Mouse (Mus musculus) embryonic facial prominence, embryonic 11.5 days (tissue): ENCODE data around the gene Fcgrt. TPM values are rescaled to one million over a fixed set of nuclear protein-coding genes. Genes with fewer than 3 reads are reported as not detected.

ENCODE experiments used
- ATAC-seq: fragments of 200-750 bp; cut with Nextera tagmentation; replicated peaks from 2 replicates; pipeline ENCODE4 v1.8.0; 2017; ENCODE audit warnings: low read depth; ENCODE audit not compliant: insufficient number of reproducible peaks, low FRiP score, low TSS enrichment
- DNase-seq: peaks from one replicate; pipeline ENCODE4 v3.0.0-alpha.2; 2015; ENCODE audit warnings: low spot score
- H3K27ac ChIP-seq: fragments of 300-500 bp; sonication (generic); replicated peaks from 2 replicates; pipeline ENCODE4 v1.5.1; 2014; ENCODE audit warnings: mild to moderate bottlenecking, low read depth, low read length, control low read depth
- H3K27me3 ChIP-seq: fragments of 300-500 bp; sonication (generic); 2 replicates; pipeline ENCODE4 v1.6.1; 2014; ENCODE audit warnings: mild to moderate bottlenecking, low read length, moderate library complexity, mixed read lengths; ENCODE audit not compliant: control insufficient read depth, insufficient read depth
- H3K36me3 ChIP-seq: fragments of 300-500 bp; sonication (generic); replicated peaks from 2 replicates; pipeline ENCODE4 v1.6.1; 2014; ENCODE audit warnings: low read depth, mild to moderate bottlenecking, low read length, moderate library complexity, mixed read lengths; ENCODE audit not compliant: control insufficient read depth, insufficient read depth
- H3K4me1 ChIP-seq: fragments of 300-500 bp; sonication (generic); 2 replicates; pipeline ENCODE4 v1.6.1; 2014; ENCODE audit warnings: low read length, mixed read lengths; ENCODE audit not compliant: control insufficient read depth, insufficient read depth
- H3K4me2 ChIP-seq: fragments of 300-500 bp; sonication (generic); 2 replicates; pipeline ENCODE4 v1.6.1; 2014; ENCODE audit warnings: low read depth, mild to moderate bottlenecking, control low read depth, low read length, moderate library complexity
- H3K4me3 ChIP-seq: fragments of 300-500 bp; sonication (generic); 2 replicates; pipeline ENCODE4 v1.5.1; 2014; ENCODE audit warnings: low read depth, low read length, control low read depth
- H3K9ac ChIP-seq: fragments of 300-500 bp; sonication (generic); replicated peaks from 2 replicates; pipeline ENCODE4 v1.6.1; 2014; ENCODE audit warnings: mild to moderate bottlenecking, control low read depth, low read length
- H3K9me3 ChIP-seq: fragments of 300-500 bp; sonication (generic); replicated peaks from 2 replicates; pipeline ENCODE4 v1.6.1; 2016; ENCODE audit warnings: mild to moderate bottlenecking, low read length, inconsistent platforms, mixed read lengths; ENCODE audit not compliant: control insufficient read depth
- WGBS: fragments of 180-500 bp; shearing (Covaris S2); extraction: QIAGEN DNeasy Blood & Tissue Kit; methylation state at CpG from one replicate; pipeline ENCODE4 v1.1.7; 2014; 5-methylcytosine and 5-hydroxymethylcytosine counted together
- polyA plus RNA-seq: library from polyadenylated mRNA; unstranded; fragments of >200 nt; fragmentation: Nextera tagmentation; extraction: Ambion mirVana; gene quantifications from 2 replicates; pipeline ENCODE4 v1.2.1, GENCODE M21; 2014

Gene Fcgrt
- polyA plus RNA-seq, 1 experiment from 2014 or later = 12.6 TPM

DNA sequence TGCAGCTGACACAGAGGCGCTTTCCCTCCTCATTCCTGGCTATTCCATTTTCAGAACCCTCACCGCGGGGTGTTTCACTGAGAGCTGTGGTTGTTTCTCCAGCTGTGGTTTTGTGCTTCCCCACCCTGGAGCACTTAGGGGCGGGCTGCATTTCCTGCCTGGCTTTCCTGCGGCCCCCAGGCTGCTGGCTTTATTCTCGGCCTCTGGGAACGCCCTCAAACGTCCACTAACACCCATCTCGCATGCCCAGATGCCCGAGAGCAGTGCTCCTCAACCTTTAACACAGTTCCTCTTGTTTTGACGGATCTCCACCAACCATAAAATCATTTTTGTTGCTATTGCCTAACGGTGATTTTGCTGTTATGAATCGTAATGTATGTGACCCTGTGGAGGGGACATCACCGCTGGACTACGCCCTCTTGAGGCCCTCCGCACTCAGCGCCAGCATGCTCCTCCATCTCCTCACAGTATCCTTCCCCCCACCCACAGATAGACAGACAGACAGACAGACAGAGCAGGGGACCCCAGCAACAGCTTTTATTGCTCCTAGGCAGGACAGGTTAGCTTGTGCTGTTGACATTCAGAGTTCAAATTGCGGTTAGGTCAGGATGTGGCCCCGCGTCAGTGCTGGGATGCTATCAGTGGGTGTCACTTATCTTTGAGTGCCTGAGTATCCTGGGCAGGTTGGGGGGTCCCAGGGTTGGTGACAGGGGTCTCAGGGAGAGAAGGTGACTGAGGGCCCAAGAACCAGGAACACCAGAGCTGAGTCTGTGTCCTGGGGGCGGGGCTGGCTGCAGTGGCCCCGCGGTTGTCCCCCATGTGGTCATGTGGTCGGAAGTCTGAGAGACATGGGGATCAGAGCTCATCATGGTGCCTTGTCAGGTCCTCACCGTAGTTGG is 21.0 kb downstream of the Fcgrt start:
- no peaks in the 10 kb centered on the region for H3K9me3 ChIP-seq
- H3K9ac ChIP-seq = no peak overlapping the region
- H3K27ac ChIP-seq = 0 out of 2 replicates have a peak overlapping the region, but pooled peaks have one; percentile 20
- no peak overlapping the region for H3K4me3 ChIP-seq
- H3K4me2 ChIP-seq = no peak overlapping the region
- DNase-seq (no peak), ATAC-seq (no peak)
- no peaks in the 10 kb centered on the region for H3K4me1 ChIP-seq
- 63% methylated on average over 25 of the region's 25 CpGs for WGBS
- H3K27me3 ChIP-seq = no peaks in the 10 kb centered on the region
- H3K36me3 ChIP-seq = peaks cover 20% of the 10 kb centered on the region

DNA sequence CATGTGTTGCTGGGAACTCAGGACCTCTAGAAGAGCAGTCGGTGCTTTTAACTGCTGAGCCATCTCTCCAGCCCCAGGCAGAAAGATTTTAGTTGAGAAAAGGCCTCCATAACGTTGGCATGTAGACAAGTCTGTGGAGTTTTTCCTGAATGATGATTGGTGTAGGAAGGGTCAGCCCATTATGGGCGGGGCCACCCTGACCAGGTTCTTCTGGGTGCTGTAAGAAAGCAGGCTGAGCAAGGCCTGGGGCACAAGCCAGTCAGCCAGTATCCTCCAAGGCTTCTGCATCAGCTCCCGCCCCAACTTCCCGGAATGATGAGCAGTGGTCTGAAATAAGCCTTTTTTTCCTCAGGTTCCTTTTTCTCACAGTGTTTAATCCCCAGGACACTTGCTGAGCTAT is 22.6 kb downstream of the Fcgrt start:
- Histone ChIP-seq H3K27me3 (no peaks in the 10 kb centered on the region), H3K36me3 (peaks cover 9% of the 10 kb centered on the region), H3K4me3 (no peak overlapping the region), H3K4me1 (no peaks in the 10 kb centered on the region), H3K27ac (no peak overlapping the region; the same call in 1 of the 2 replicates), H3K9me3 (no peaks in the 10 kb centered on the region), H3K9ac (no peak overlapping the region), H3K4me2 (no peak overlapping the region)
- ATAC-seq (no peak), DNase-seq (no peak)
- WGBS = 38% methylated on average over 5 of the region's 5 CpGs

DNA sequence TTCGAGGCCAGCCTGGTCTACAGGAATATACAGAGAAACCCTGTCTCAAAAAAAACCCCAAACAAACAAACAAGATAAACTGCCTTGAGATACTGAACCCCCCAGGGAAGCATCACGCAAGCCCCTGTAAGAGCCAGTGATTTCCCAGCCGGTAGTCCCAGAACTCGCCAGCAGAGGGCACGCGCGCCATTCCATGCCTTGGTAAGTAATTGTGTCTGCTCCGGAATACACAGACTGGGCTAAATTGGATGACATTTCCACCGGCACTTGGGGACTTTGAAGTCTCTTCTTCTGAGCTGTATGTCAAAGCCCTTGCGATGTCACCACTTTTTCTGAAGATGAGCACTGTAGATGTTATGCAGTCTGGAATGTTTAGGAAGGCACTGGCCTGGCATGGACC is 23.8 kb downstream of the Fcgrt start:
- WGBS = 2% methylated on average over 10 of the region's 10 CpGs
- Histone ChIP-seq H3K27ac (no peak overlapping the region), H3K9me3 (no peaks in the 10 kb centered on the region), H3K9ac (no peak overlapping the region), H3K4me1 (no peaks in the 10 kb centered on the region), H3K4me3 (no peak overlapping the region), H3K4me2 (no peak overlapping the region), H3K36me3 (peaks cover 8% of the 10 kb centered on the region), H3K27me3 (no peaks in the 10 kb centered on the region)
- DNase-seq (peak; percentile 94), ATAC-seq (no peak)

DNA sequence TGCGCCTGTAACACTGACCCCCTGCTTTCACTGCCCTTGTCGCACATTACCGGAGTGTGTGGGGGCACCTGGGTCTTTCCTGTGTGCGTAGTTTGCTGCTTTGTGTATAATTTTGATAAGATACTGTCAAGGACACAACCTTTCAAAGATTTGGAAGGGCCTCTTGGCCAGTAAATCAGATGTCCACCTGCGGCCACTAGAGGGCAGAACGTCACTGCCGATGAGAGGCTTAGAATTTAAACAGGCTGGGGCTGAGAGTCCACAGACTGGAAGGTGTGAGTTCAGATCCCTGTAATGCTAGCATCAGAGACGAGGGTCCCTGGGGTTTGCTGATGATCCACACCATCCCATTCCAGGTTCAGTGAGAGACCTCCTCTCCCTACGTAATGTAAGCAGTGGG is 25.1 kb downstream of the Fcgrt start:
- 39% methylated on average over 9 of the region's 9 CpGs for WGBS
- DNase-seq (peak; percentile 85), ATAC-seq (0 out of 2 replicates have a peak, but pooled peaks have one; percentile 15)
- Histone ChIP-seq H3K4me3 (no peak overlapping the region), H3K9me3 (no peaks in the 10 kb centered on the region), H3K4me1 (no peaks in the 10 kb centered on the region), H3K27ac (no peak overlapping the region), H3K9ac (no peak overlapping the region), H3K4me2 (no peak overlapping the region), H3K36me3 (peaks cover 5% of the 10 kb centered on the region), H3K27me3 (no peaks in the 10 kb centered on the region)

DNA sequence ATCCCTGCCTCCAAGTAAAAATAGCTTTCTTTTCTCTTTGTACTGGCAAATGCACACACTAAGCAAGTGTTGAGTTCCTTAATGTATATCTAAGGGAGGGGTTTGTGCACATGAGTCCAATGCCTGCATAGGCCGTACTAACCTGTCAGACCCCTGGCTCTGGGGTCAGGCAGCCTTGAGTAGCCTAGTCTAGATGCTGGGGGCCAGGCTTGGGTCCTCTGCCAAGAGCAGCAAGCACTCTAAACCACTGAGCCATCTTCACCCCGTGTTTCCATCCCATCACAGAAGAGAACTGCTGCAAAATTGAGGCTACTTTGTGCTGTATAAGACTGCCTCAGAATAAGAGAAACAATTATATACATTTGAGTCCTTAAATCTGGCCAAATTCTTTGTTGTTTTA is 25.8 kb downstream of the Fcgrt start:
- H3K27me3 ChIP-seq = no peaks in the 10 kb centered on the region
- H3K4me2 ChIP-seq = no peak overlapping the region
- H3K27ac ChIP-seq = no peak overlapping the region
- no peak for ATAC-seq
- H3K4me1 ChIP-seq = no peaks in the 10 kb centered on the region
- H3K36me3 ChIP-seq = peaks cover 2% of the 10 kb centered on the region
- no peak overlapping the region for H3K9ac ChIP-seq
- H3K9me3 ChIP-seq = no peaks in the 10 kb centered on the region
- DNase-seq = no peak
- H3K4me3 ChIP-seq = no peak overlapping the region
- 83% methylated on average over 2 of the region's 2 CpGs for WGBS

DNA sequence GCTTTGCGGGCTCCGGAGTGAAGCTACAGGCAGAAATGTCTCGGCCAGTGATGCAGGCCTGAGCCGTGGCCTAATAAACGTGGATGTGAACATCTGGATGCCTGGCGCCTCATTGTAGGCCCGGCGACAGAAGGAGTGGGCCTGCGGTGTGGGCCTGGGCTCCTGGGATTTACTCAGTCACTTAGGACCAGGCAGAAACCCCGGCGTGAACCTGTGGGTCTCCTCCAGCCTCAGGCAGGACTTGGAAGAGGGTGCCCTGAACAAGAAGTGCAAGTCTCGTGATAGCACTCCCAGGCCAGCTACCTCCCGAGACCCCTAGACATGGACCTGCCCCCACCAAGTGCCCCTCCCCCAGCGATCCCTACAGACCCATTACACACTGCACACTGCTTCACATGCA is 26.3 kb downstream of the Fcgrt start:
- no peaks in the 10 kb centered on the region; the same call in none of the 2 replicates for H3K36me3 ChIP-seq

DNA sequence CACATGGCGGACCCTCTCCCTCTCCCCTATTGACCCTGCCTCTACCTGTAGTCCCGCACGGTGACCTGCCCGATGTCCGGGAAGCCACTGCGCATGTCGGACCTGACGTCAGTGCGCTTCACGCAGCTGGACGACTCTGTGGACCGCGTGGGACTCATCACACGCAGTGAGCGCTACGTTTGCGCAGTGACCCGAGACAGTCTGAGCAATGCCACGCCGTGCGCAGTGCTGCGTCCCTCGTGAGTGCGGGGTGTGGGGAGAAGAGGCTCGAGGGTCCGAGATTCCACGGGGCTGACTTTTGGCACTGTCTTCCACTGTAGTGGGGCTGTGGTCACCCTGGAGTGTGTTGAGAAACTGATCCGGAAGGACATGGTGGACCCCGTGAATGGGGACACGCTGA is 27.1 kb downstream of the Fcgrt start:
- Histone ChIP-seq H3K27ac (no peak overlapping the region), H3K27me3 (no peaks in the 10 kb centered on the region), H3K36me3 (no peaks in the 10 kb centered on the region; the same call in none of the 2 replicates), H3K4me2 (no peak overlapping the region), H3K4me1 (no peaks in the 10 kb centered on the region), H3K4me3 (no peak overlapping the region), H3K9ac (no peak overlapping the region), H3K9me3 (no peaks in the 10 kb centered on the region)
- no peak for ATAC-seq
- DNase-seq = no peak
- WGBS = 88% methylated on average over 30 of the region's 30 CpGs

More for the DNA sequence above, 26.3 kb downstream of the Fcgrt start:
- H3K4me1 ChIP-seq = no peaks in the 10 kb centered on the region
- H3K4me3 ChIP-seq = no peak overlapping the region
- no peak overlapping the region for H3K9ac ChIP-seq
- 89% methylated on average over 14 of the region's 14 CpGs for WGBS
- ATAC-seq = no peak
- DNase-seq = no peak
- no peaks in the 10 kb centered on the region for H3K9me3 ChIP-seq
- no peak overlapping the region for H3K27ac ChIP-seq
- H3K4me2 ChIP-seq = no peak overlapping the region
- no peaks in the 10 kb centered on the region for H3K27me3 ChIP-seq

DNA sequence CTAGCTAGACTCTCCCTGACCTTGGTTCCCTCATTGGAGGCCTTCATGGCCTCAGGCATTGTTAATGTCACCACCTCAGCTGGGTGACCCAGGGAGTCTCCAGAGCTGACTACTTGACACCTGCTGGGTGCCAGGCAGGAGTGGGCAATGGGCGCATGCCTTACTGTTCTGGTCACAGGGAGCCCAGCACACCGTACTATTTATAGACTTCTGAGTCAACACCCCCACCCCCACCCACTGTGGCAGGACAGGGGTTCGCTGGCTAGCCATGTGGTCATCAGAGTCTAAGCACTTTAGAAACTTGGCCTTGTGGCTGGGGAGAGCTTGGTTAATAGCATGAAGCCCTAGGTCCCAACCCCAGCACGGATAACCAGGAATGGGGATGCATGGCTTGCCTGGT is 28.2 kb downstream of the Fcgrt start:
- no peak overlapping the region for H3K4me3 ChIP-seq
- ATAC-seq (no peak), DNase-seq (no peak)
- H3K27ac ChIP-seq = no peak overlapping the region
- no peaks in the 10 kb centered on the region for H3K27me3 ChIP-seq
- no peaks in the 10 kb centered on the region; the same call in none of the 2 replicates for H3K36me3 ChIP-seq
- WGBS = 84% methylated on average over 4 of the region's 4 CpGs
- no peaks in the 10 kb centered on the region for H3K9me3 ChIP-seq
- no peak overlapping the region for H3K4me2 ChIP-seq
- no peak overlapping the region for H3K9ac ChIP-seq
- H3K4me1 ChIP-seq = no peaks in the 10 kb centered on the region
